Mouse (Mus musculus) liver, embryonic 14.5 days (tissue): ENCODE data around the gene Ninj2.

ENCODE experiments used
- CTCF ChIP-seq: IDR thresholded peaks from 2 replicates; pipeline ENCODE4 v1.5.1; 2016; ENCODE audit warnings: antibody characterized with exemption, low read depth, control low read depth
- EP300 ChIP-seq: IDR thresholded peaks from 2 replicates; pipeline ENCODE4 v1.6.1; 2016; ENCODE audit warnings: antibody characterized with exemption, low read depth

- TF ChIP-seq EP300 (no peak), CTCF (no peak)
These were observed 21.5 kb downstream of the Ninj2 start for GRCm38 (mm10) chr6:120114698-120115097.
